Mouse (Mus musculus): ENCODE measurements around the gene Cdk5. TPM values are rescaled to one million over a fixed set of nuclear protein-coding genes. Genes with fewer than 3 reads are reported as not detected.

The Cdk5 gene
- total and polyA plus RNA-seq, 2 experiments from 2014 or later, result 104 to 168 TPM

DNA sequence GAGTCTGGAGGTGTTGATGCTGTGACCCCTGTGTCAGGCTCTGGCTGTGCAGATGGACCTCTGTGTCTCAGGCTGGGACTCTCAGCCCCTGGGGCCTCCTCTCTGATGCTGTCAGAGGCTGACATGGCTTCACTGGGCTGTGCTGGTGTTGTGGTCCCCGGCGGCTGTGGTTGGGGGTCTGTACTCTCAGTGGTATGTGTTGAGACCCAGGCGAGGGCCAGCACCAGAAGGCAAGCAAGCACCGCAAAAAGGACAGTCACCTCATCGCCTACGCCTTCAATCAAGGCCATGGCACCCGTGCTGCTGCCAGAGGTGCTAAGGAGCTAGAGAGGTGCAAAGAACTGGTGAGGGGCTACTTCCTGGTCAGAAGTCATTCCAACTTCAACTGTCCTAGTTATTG is 23.3 kb upstream of the Cdk5 start:
- no peaks in the 10 kb centered on the region for H3K9me3 ChIP-seq (ENCODE audit: low read length)
- 91% methylated on average over 7 of the region's 7 CpGs for WGBS
- TF ChIP-seq CTCF (IDR thresholded peaks at IDR 0.05), result no peak
- H3K9ac ChIP-seq (replicated peaks; ENCODE audit: low read length, poor library complexity, severe bottlenecking), result no peak overlapping the region
- ATAC-seq (ENCODE audit: low FRiP score), result no peak
- peaks cover 16% of the 10 kb centered on the region for H3K4me1 ChIP-seq (ENCODE audit: insufficient read depth, low read length)
- no peak overlapping the region for H3K4me3 ChIP-seq (ENCODE audit: low read depth, low read length)
- H3K27ac ChIP-seq (ENCODE audit: low read depth, low read length), result no peak overlapping the region
- H3K36me3 ChIP-seq (ENCODE audit: insufficient read depth, low read length), result peaks cover 6% of the 10 kb centered on the region; the same call in 1 of the 2 replicates
- no peaks in the 10 kb centered on the region for H3K27me3 ChIP-seq (ENCODE audit: insufficient read depth, low read length)
- H3K4me2 ChIP-seq (ENCODE audit: low read depth, low read length, poor library complexity, severe bottlenecking), result peak overlapping the region; percentile 92; the same call in 1 of the 2 replicates
- no peak for DNase-seq (ENCODE audit: low spot score)

GRCm38 (mm10) chr5:24445428-24446080 is 22.2 kb upstream of the Cdk5 start:
- Histone ChIP-seq H3K27me3 (ENCODE audit: insufficient read depth, low read length) (no peaks in the 10 kb centered on the region), H3K9me3 (ENCODE audit: low read length) (no peaks in the 10 kb centered on the region), H3K36me3 (ENCODE audit: insufficient read depth, low read length) (peaks cover 16% of the 10 kb centered on the region), H3K4me3 (ENCODE audit: low read depth, low read length) (peak overlapping the region; percentile 68), H3K4me1 (ENCODE audit: insufficient read depth, low read length) (peaks cover 16% of the 10 kb centered on the region), H3K9ac (replicated peaks; ENCODE audit: low read length, poor library complexity, severe bottlenecking) (peak overlapping the region; percentile 91), H3K27ac (ENCODE audit: low read depth, low read length) (peak overlapping the region; percentile 95), H3K4me2 (ENCODE audit: low read depth, low read length, poor library complexity, severe bottlenecking) (peak overlapping the region; percentile 96)
- 51% methylated on average over 20 of the region's 20 CpGs for WGBS
- no peak for DNase-seq (ENCODE audit: low spot score)
- no peak for ATAC-seq (ENCODE audit: low FRiP score)
- peak; percentile 39 for TF ChIP-seq CTCF (IDR thresholded peaks at IDR 0.05)

- peak; percentile 7; the same call in 1 of the 2 replicates for TF ChIP-seq CTCF (IDR thresholded peaks at IDR 0.05)
- ATAC-seq (ENCODE audit: low FRiP score) (peak; percentile 78), DNase-seq (ENCODE audit: low spot score) (peak; percentile 95)
- Histone ChIP-seq H3K9ac (replicated peaks; ENCODE audit: low read length, poor library complexity, severe bottlenecking) (peak within 1 kb of the TSS; percentile 91), H3K27me3 (ENCODE audit: insufficient read depth, low read length) (no peaks in the 10 kb centered on the region), H3K9me3 (ENCODE audit: low read length) (no peaks in the 10 kb centered on the region), H3K4me3 (ENCODE audit: low read depth, low read length) (peak within 1 kb of the TSS; percentile 68), H3K4me2 (ENCODE audit: low read depth, low read length, poor library complexity, severe bottlenecking) (peak within 1 kb of the TSS; percentile 96), H3K4me1 (ENCODE audit: insufficient read depth, low read length) (peaks cover 16% of the 10 kb centered on the region), H3K36me3 (ENCODE audit: insufficient read depth, low read length) (peaks cover 22% of the 10 kb centered on the region), H3K27ac (ENCODE audit: low read depth, low read length) (peak within 1 kb of the TSS; percentile 95)
- under 1% methylated on average over 57 of the region's 60 CpGs for WGBS
Observed at GRCm38 (mm10) chr5:24444746-24445427, 21.6 kb upstream of the Cdk5 start, which contains the start of gene Fastk. Gene Fastk, minus strand, starts transcription at chr5:24445287.

- no peak for TF ChIP-seq CTCF (IDR thresholded peaks at IDR 0.05)
- ATAC-seq (ENCODE audit: low FRiP score) (no peak), DNase-seq (ENCODE audit: low spot score) (no peak)
- H3K27ac ChIP-seq (ENCODE audit: low read depth, low read length), result peak overlapping the region; percentile 95
- H3K36me3 ChIP-seq (ENCODE audit: insufficient read depth, low read length), result peaks cover 32% of the 10 kb centered on the region
- H3K4me3 ChIP-seq (ENCODE audit: low read depth, low read length), result peak overlapping the region; percentile 68; the same call in 1 of the 2 replicates
- WGBS, result 83% methylated on average over 12 of the region's 12 CpGs
- peaks cover 16% of the 10 kb centered on the region for H3K4me1 ChIP-seq (ENCODE audit: insufficient read depth, low read length)
- H3K27me3 ChIP-seq (ENCODE audit: insufficient read depth, low read length), result no peaks in the 10 kb centered on the region
- no peaks in the 10 kb centered on the region for H3K9me3 ChIP-seq (ENCODE audit: low read length)
- peak overlapping the region; percentile 96 for H3K4me2 ChIP-seq (ENCODE audit: low read depth, low read length, poor library complexity, severe bottlenecking)
- peak overlapping the region; percentile 91 for H3K9ac ChIP-seq (replicated peaks; ENCODE audit: low read length, poor library complexity, severe bottlenecking)
Observed at GRCm38 (mm10) chr5:24443927-24444326, 20.6 kb upstream of the Cdk5 start.

GRCm38 (mm10) chr5:24443204-24443603 is 19.9 kb upstream of the Cdk5 start:
- H3K4me2 ChIP-seq (ENCODE audit: low read depth, low read length, poor library complexity, severe bottlenecking), result no peak overlapping the region
- no peak overlapping the region for H3K4me3 ChIP-seq (ENCODE audit: low read depth, low read length)
- peaks cover 32% of the 10 kb centered on the region for H3K36me3 ChIP-seq (ENCODE audit: insufficient read depth, low read length)
- no peak overlapping the region for H3K27ac ChIP-seq (ENCODE audit: low read depth, low read length)
- WGBS, result 92% methylated on average over 7 of the region's 7 CpGs
- no peak for ATAC-seq (ENCODE audit: low FRiP score)
- TF ChIP-seq CTCF (IDR thresholded peaks at IDR 0.05), result no peak
- H3K27me3 ChIP-seq (ENCODE audit: insufficient read depth, low read length), result no peaks in the 10 kb centered on the region
- H3K9ac ChIP-seq (replicated peaks; ENCODE audit: low read length, poor library complexity, severe bottlenecking), result no peak overlapping the region
- H3K9me3 ChIP-seq (ENCODE audit: low read length), result no peaks in the 10 kb centered on the region
- peaks cover 14% of the 10 kb centered on the region for H3K4me1 ChIP-seq (ENCODE audit: insufficient read depth, low read length)
- no peak for DNase-seq (ENCODE audit: low spot score)

GRCm38 (mm10) chr5:24442029-24442428 is 18.7 kb upstream of the Cdk5 start:
- no peak overlapping the region for H3K4me3 ChIP-seq (ENCODE audit: low read depth, low read length)
- no peak overlapping the region for H3K4me2 ChIP-seq (ENCODE audit: low read depth, low read length, poor library complexity, severe bottlenecking)
- ATAC-seq (ENCODE audit: low FRiP score) (no peak), DNase-seq (ENCODE audit: low spot score) (no peak)
- no peaks in the 10 kb centered on the region for H3K9me3 ChIP-seq (ENCODE audit: low read length)
- 89% methylated on average over 9 of the region's 9 CpGs for WGBS
- no peaks in the 10 kb centered on the region for H3K27me3 ChIP-seq (ENCODE audit: insufficient read depth, low read length)
- no peak overlapping the region for H3K9ac ChIP-seq (replicated peaks; ENCODE audit: low read length, poor library complexity, severe bottlenecking)
- H3K27ac ChIP-seq (ENCODE audit: low read depth, low read length), result no peak overlapping the region
- H3K36me3 ChIP-seq (ENCODE audit: insufficient read depth, low read length), result peaks cover 32% of the 10 kb centered on the region
- peaks cover 10% of the 10 kb centered on the region; the same call in 1 of the 2 replicates for H3K4me1 ChIP-seq (ENCODE audit: insufficient read depth, low read length)
- TF ChIP-seq CTCF (IDR thresholded peaks at IDR 0.05), result no peak

All from midbrain, postnatal 0 days (tissue).